Mouse (Mus musculus): Measurements from ENCODE around the gene Aqr. TPM values are rescaled to one million over a fixed set of nuclear protein-coding genes. Genes with fewer than 3 reads are reported as not detected.
A peak's percentile ranks its signal among the peaks of the same experiment; 100 is the strongest.

Gene Aqr
- polyA plus RNA-seq, 1 experiment from 2014 or later, result 51.5 TPM

GRCm38 (mm10) chr2:114146864-114147458 is 39.9 kb downstream of the Aqr start:
- ATAC-seq (no peak), DNase-seq (ENCODE audit: low spot score) (no peak)
- 92% methylated on average over 15 of the region's 15 CpGs for WGBS
- no peak overlapping the region for H3K9ac ChIP-seq (ENCODE audit: low read length)
- H3K9me3 ChIP-seq (replicated peaks; ENCODE audit: control insufficient read depth, low read length), result no peaks in the 10 kb centered on the region
- no peaks in the 10 kb centered on the region for H3K27me3 ChIP-seq (replicated peaks; ENCODE audit: control insufficient read depth, insufficient read depth, low read length)
- H3K4me2 ChIP-seq (ENCODE audit: low read length), result no peak overlapping the region
- H3K36me3 ChIP-seq (ENCODE audit: control insufficient read depth, insufficient read depth, low read length), result peaks cover 70% of the 10 kb centered on the region
- no peaks in the 10 kb centered on the region for H3K4me1 ChIP-seq (ENCODE audit: control insufficient read depth, insufficient read depth, low read length)
- H3K4me3 ChIP-seq (ENCODE audit: low read depth, low read length), result no peak overlapping the region
- no peak overlapping the region for H3K27ac ChIP-seq (ENCODE audit: low read depth, low read length)

- H3K27ac ChIP-seq (ENCODE audit: low read depth, low read length), result no peak overlapping the region
- DNase-seq (ENCODE audit: low spot score), result peak; percentile 47
- WGBS, result 77% methylated on average over 6 of the region's 6 CpGs
- H3K9ac ChIP-seq (ENCODE audit: low read length), result no peak overlapping the region
- H3K27me3 ChIP-seq (replicated peaks; ENCODE audit: control insufficient read depth, insufficient read depth, low read length), result no peaks in the 10 kb centered on the region
- no peaks in the 10 kb centered on the region for H3K9me3 ChIP-seq (replicated peaks; ENCODE audit: control insufficient read depth, low read length)
- H3K4me1 ChIP-seq (ENCODE audit: control insufficient read depth, insufficient read depth, low read length), result no peaks in the 10 kb centered on the region
- no peak overlapping the region for H3K4me2 ChIP-seq (ENCODE audit: low read length)
- no peak for ATAC-seq
- H3K36me3 ChIP-seq (ENCODE audit: control insufficient read depth, insufficient read depth, low read length), result peaks cover 68% of the 10 kb centered on the region
- no peak overlapping the region for H3K4me3 ChIP-seq (ENCODE audit: low read depth, low read length)
Observed at GRCm38 (mm10) chr2:114145315-114145801, 41.5 kb downstream of the Aqr start.

- no peak for ATAC-seq
- 94% methylated on average over 5 of the region's 5 CpGs for WGBS
- no peak for DNase-seq (ENCODE audit: low spot score)
- Histone ChIP-seq H3K27ac (ENCODE audit: low read depth, low read length) (no peak overlapping the region), H3K4me3 (ENCODE audit: low read depth, low read length) (no peak overlapping the region), H3K4me1 (ENCODE audit: control insufficient read depth, insufficient read depth, low read length) (no peaks in the 10 kb centered on the region), H3K27me3 (replicated peaks; ENCODE audit: control insufficient read depth, insufficient read depth, low read length) (no peaks in the 10 kb centered on the region), H3K4me2 (ENCODE audit: low read length) (no peak overlapping the region), H3K9ac (ENCODE audit: low read length) (no peak overlapping the region), H3K36me3 (ENCODE audit: control insufficient read depth, insufficient read depth, low read length) (peaks cover 68% of the 10 kb centered on the region), H3K9me3 (replicated peaks; ENCODE audit: control insufficient read depth, low read length) (no peaks in the 10 kb centered on the region)
Observed at GRCm38 (mm10) chr2:114144915-114145314, 41.9 kb downstream of the Aqr start.

GRCm38 (mm10) chr2:114143842-114144241 is 43.0 kb downstream of the Aqr start:
- DNase-seq (ENCODE audit: low spot score), result no peak

GRCm38 (mm10) chr2:114136755-114137154 is 50.1 kb downstream of the Aqr start:
- Histone ChIP-seq H3K27me3 (replicated peaks; ENCODE audit: control insufficient read depth, insufficient read depth, low read length) (no peaks in the 10 kb centered on the region), H3K4me1 (ENCODE audit: control insufficient read depth, insufficient read depth, low read length) (no peaks in the 10 kb centered on the region), H3K4me2 (ENCODE audit: low read length) (no peak overlapping the region), H3K27ac (ENCODE audit: low read depth, low read length) (no peak overlapping the region), H3K4me3 (ENCODE audit: low read depth, low read length) (no peak overlapping the region), H3K9me3 (replicated peaks; ENCODE audit: control insufficient read depth, low read length) (no peaks in the 10 kb centered on the region), H3K36me3 (ENCODE audit: control insufficient read depth, insufficient read depth, low read length) (peaks cover 85% of the 10 kb centered on the region), H3K9ac (ENCODE audit: low read length) (no peak overlapping the region)
- 96% methylated on average over 9 of the region's 9 CpGs for WGBS
- DNase-seq (ENCODE audit: low spot score) (no peak), ATAC-seq (no peak)

More at GRCm38 (mm10) chr2:114143842-114144241, 43.0 kb downstream of the Aqr start:
- Histone ChIP-seq H3K4me2 (ENCODE audit: low read length) (no peak overlapping the region), H3K9ac (ENCODE audit: low read length) (no peak overlapping the region), H3K27ac (ENCODE audit: low read depth, low read length) (no peak overlapping the region), H3K27me3 (replicated peaks; ENCODE audit: control insufficient read depth, insufficient read depth, low read length) (no peaks in the 10 kb centered on the region), H3K4me3 (ENCODE audit: low read depth, low read length) (no peak overlapping the region), H3K9me3 (replicated peaks; ENCODE audit: control insufficient read depth, low read length) (no peaks in the 10 kb centered on the region), H3K36me3 (ENCODE audit: control insufficient read depth, insufficient read depth, low read length) (peaks cover 69% of the 10 kb centered on the region), H3K4me1 (ENCODE audit: control insufficient read depth, insufficient read depth, low read length) (no peaks in the 10 kb centered on the region)
- no peak for ATAC-seq
- WGBS, result 77% methylated on average over 6 of the region's 6 CpGs

- no peaks in the 10 kb centered on the region for H3K9me3 ChIP-seq (replicated peaks; ENCODE audit: control insufficient read depth, low read length)
- H3K27me3 ChIP-seq (replicated peaks; ENCODE audit: control insufficient read depth, insufficient read depth, low read length), result no peaks in the 10 kb centered on the region
- no peak overlapping the region for H3K4me3 ChIP-seq (ENCODE audit: low read depth, low read length)
- 89% methylated on average over 2 of the region's 2 CpGs for WGBS
- no peak overlapping the region for H3K9ac ChIP-seq (ENCODE audit: low read length)
- peaks cover 84% of the 10 kb centered on the region for H3K36me3 ChIP-seq (ENCODE audit: control insufficient read depth, insufficient read depth, low read length)
- no peak overlapping the region for H3K27ac ChIP-seq (ENCODE audit: low read depth, low read length)
- H3K4me2 ChIP-seq (ENCODE audit: low read length), result no peak overlapping the region
- ATAC-seq, result no peak
- no peaks in the 10 kb centered on the region for H3K4me1 ChIP-seq (ENCODE audit: control insufficient read depth, insufficient read depth, low read length)
- DNase-seq (ENCODE audit: low spot score), result no peak
Observed at GRCm38 (mm10) chr2:114135777-114136176, 51.0 kb downstream of the Aqr start.

GRCm38 (mm10) chr2:114133355-114133754 is 53.5 kb downstream of the Aqr start:
- peaks cover 75% of the 10 kb centered on the region for H3K36me3 ChIP-seq (ENCODE audit: control insufficient read depth, insufficient read depth, low read length)
- WGBS, result 95% methylated on average over 4 of the region's 4 CpGs
- H3K4me3 ChIP-seq (ENCODE audit: low read depth, low read length), result no peak overlapping the region
- no peaks in the 10 kb centered on the region for H3K4me1 ChIP-seq (ENCODE audit: control insufficient read depth, insufficient read depth, low read length)
- no peaks in the 10 kb centered on the region for H3K9me3 ChIP-seq (replicated peaks; ENCODE audit: control insufficient read depth, low read length)
- no peak overlapping the region for H3K4me2 ChIP-seq (ENCODE audit: low read length)
- DNase-seq (ENCODE audit: low spot score), result no peak
- H3K27ac ChIP-seq (ENCODE audit: low read depth, low read length), result no peak overlapping the region
- ATAC-seq, result no peak
- no peak overlapping the region for H3K9ac ChIP-seq (ENCODE audit: low read length)
- H3K27me3 ChIP-seq (replicated peaks; ENCODE audit: control insufficient read depth, insufficient read depth, low read length), result no peaks in the 10 kb centered on the region

- WGBS, result 94% methylated on average over 13 of the region's 13 CpGs
- DNase-seq (ENCODE audit: low spot score) (no peak), ATAC-seq (no peak)
Observed at GRCm38 (mm10) chr2:114130657-114131056, 56.2 kb downstream of the Aqr start.

GRCm38 (mm10) chr2:114123304-114123703 is 63.5 kb downstream of the Aqr start:
- Histone ChIP-seq H3K9ac (ENCODE audit: low read length) (no peak overlapping the region), H3K4me3 (ENCODE audit: low read depth, low read length) (no peak overlapping the region), H3K4me2 (ENCODE audit: low read length) (no peak overlapping the region), H3K27ac (ENCODE audit: low read depth, low read length) (no peak overlapping the region), H3K9me3 (replicated peaks; ENCODE audit: control insufficient read depth, low read length) (no peaks in the 10 kb centered on the region), H3K27me3 (replicated peaks; ENCODE audit: control insufficient read depth, insufficient read depth, low read length) (no peaks in the 10 kb centered on the region), H3K4me1 (ENCODE audit: control insufficient read depth, insufficient read depth, low read length) (no peaks in the 10 kb centered on the region), H3K36me3 (ENCODE audit: control insufficient read depth, insufficient read depth, low read length) (peaks cover 64% of the 10 kb centered on the region)
- DNase-seq (ENCODE audit: low spot score) (no peak), ATAC-seq (no peak)
- WGBS, result 93% methylated on average over 4 of the region's 4 CpGs

More at GRCm38 (mm10) chr2:114130657-114131056, 56.2 kb downstream of the Aqr start:
- no peaks in the 10 kb centered on the region for H3K9me3 ChIP-seq (replicated peaks; ENCODE audit: control insufficient read depth, low read length)
- H3K4me2 ChIP-seq (ENCODE audit: low read length), result no peak overlapping the region
- H3K27me3 ChIP-seq (replicated peaks; ENCODE audit: control insufficient read depth, insufficient read depth, low read length), result no peaks in the 10 kb centered on the region
- H3K36me3 ChIP-seq (ENCODE audit: control insufficient read depth, insufficient read depth, low read length), result peaks cover 68% of the 10 kb centered on the region
- H3K27ac ChIP-seq (ENCODE audit: low read depth, low read length), result no peak overlapping the region
- H3K4me3 ChIP-seq (ENCODE audit: low read depth, low read length), result no peak overlapping the region
- H3K9ac ChIP-seq (ENCODE audit: low read length), result no peak overlapping the region
- no peaks in the 10 kb centered on the region for H3K4me1 ChIP-seq (ENCODE audit: control insufficient read depth, insufficient read depth, low read length)
